Comparison of ENCODE assay signal across 15 mouse cellular contexts in the genomic region with DNA sequence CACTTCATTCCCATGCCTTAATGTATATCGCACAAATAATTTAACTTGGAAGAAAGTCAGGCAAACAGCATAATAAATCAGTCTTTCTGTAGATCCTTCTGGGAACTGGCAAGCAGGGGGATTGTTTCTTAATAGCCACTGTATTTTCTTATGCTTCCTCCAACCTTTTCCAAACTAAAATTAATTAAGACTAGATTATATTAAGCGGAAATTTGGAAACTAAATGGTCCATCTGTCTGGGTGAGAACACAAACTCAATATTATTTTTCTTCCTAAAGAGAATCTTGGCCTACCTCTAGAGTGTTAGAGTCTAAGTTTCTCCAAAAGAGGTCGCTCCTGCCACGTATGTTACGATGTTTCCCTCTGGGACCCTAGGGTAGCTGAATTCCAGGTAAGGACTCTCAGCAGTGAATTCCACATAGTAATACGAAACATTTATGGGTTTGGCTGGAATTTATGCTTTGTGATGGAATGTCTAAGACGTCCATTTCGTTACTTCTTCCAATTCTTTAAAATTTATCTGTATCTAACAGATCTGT. TPM values are rescaled to one million over a fixed set of nuclear protein-coding genes. Genes with fewer than 3 reads are reported as not detected.
A peak's percentile ranks its signal among the peaks of the same experiment; 100 is the strongest.
DNase-seq lines count a peak whose midpoint lies in the region; ATAC-seq and TF ChIP-seq lines count a peak whose summit lies in the region.
"Had no signal": no experiment of that assay in that cellular context is flagged by ENCODE, and none has a peak within 500 bp of the region (broad histone marks: within the 10 kb centered on the region; RNA-seq: fewer than 3 reads in every experiment).

No protein-coding gene starts in this region.

- no peaks in the 10 kb centered on the region for H3K9me3 ChIP-seq in embryonic facial prominence, embryonic 11.5 days (replicated peaks; ENCODE audit: control insufficient read depth, low read length)
- 0 out of 2 replicates have a peak, but pooled peaks cover 3% of the 10 kb centered on the region for H3K9me3 ChIP-seq in embryonic facial prominence, embryonic 10.5 days
- no peaks in the 10 kb centered on the region for H3K9me3 ChIP-seq in E14TG2a.4 (ENCODE audit: low read length)
- H3K9me3 ChIP-seq: embryonic facial prominence, embryonic 13.5 days; megakaryocyte, embryonic 14.5 days had no signal

- TF ChIP-seq CTCF in layer of hippocampus, adult 2 months (conservative IDR thresholded peaks at IDR 0.05): peak; percentile 62
- peak; percentile 40 for TF ChIP-seq CTCF in E14TG2a.4 (conservative IDR thresholded peaks at IDR 0.05; ENCODE audit: low read length)
- TF ChIP-seq CTCF in brain, embryonic 14.5 days (IDR thresholded peaks at IDR 0.05; ENCODE audit: borderline replicate concordance, extremely low read depth, insufficient read depth, insufficient read length): no peak

- H3K9ac ChIP-seq in embryonic facial prominence, embryonic 11.5 days (replicated peaks; ENCODE audit: low read length): no peak overlapping the region
- H3K9ac ChIP-seq: embryonic facial prominence, embryonic 13.5 days had no signal

- no peaks in the 10 kb centered on the region for H3K4me1 ChIP-seq in embryonic facial prominence, embryonic 11.5 days (ENCODE audit: control insufficient read depth, insufficient read depth, low read length)
- no peaks in the 10 kb centered on the region for H3K4me1 ChIP-seq in embryonic facial prominence, embryonic 10.5 days
- H3K4me1 ChIP-seq in E14TG2a.4 (replicated peaks; ENCODE audit: low read depth, low read length): peaks cover 18% of the 10 kb centered on the region
- H3K4me1 ChIP-seq: embryonic facial prominence, embryonic 13.5 days had no signal

- no peak for ATAC-seq in embryonic facial prominence, embryonic 11.5 days (replicated peaks; ENCODE audit: insufficient number of reproducible peaks, low FRiP score, low TSS enrichment, low read depth)
- ATAC-seq: hindbrain, postnatal 0 days had no signal

- DNase-seq in embryonic facial prominence, embryonic 11.5 days (ENCODE audit: low spot score): peak; percentile 23
- DNase-seq in embryonic facial prominence, embryonic 10.5 days (ENCODE audit: low spot score): no peak
- no peak for DNase-seq in layer of hippocampus, adult 2 months (ENCODE audit: low spot score in 2 of 2)
- no peak for DNase-seq in layer of hippocampus, adult 8-10 months (ENCODE audit: low spot score in 2 of 2)
- DNase-seq in brain, embryonic 14.5 days (ENCODE audit: low read depth): peak; percentile 57
- no peak for DNase-seq in frontal cortex, postnatal 10 days (ENCODE audit: low spot score in 2 of 2)
- DNase-seq in kidney, postnatal 25 days: no peak
- DNase-seq: cerebellum, adult 2 months; kidney, postnatal 10 days; left cerebral cortex, postnatal 4 days had no signal

- H3K4me3 ChIP-seq in embryonic facial prominence, embryonic 11.5 days (ENCODE audit: low read depth, low read length): no peak overlapping the region
- H3K4me3 ChIP-seq in embryonic facial prominence, embryonic 10.5 days: no peak overlapping the region
- no peak overlapping the region for H3K4me3 ChIP-seq in layer of hippocampus, adult 2 months
- H3K4me3 ChIP-seq in E14TG2a.4 (replicated peaks; ENCODE audit: low read length): no peak overlapping the region
- H3K4me3 ChIP-seq: embryonic facial prominence, embryonic 13.5 days; megakaryocyte, embryonic 14.5 days; myocyte had no signal

- no peak overlapping the region for H3K27ac ChIP-seq in embryonic facial prominence, embryonic 11.5 days (replicated peaks; ENCODE audit: low read depth, low read length)
- H3K27ac ChIP-seq in embryonic facial prominence, embryonic 10.5 days (replicated peaks): no peak overlapping the region
- H3K27ac ChIP-seq in layer of hippocampus, adult 2 months: no peak overlapping the region
- H3K27ac ChIP-seq: embryonic facial prominence, embryonic 13.5 days; hindbrain, postnatal 0 days had no signal

- no peaks in the 10 kb centered on the region for H3K27me3 ChIP-seq in embryonic facial prominence, embryonic 11.5 days (ENCODE audit: control insufficient read depth, insufficient read depth, low read length)
- no peaks in the 10 kb centered on the region for H3K27me3 ChIP-seq in embryonic facial prominence, embryonic 10.5 days (replicated peaks; ENCODE audit: low read depth, poor library complexity, severe bottlenecking)
- peaks cover 29% of the 10 kb centered on the region for H3K27me3 ChIP-seq in E14TG2a.4 (ENCODE audit: insufficient read depth, low read length)
- H3K27me3 ChIP-seq: embryonic facial prominence, embryonic 13.5 days had no signal

- no peaks in the 10 kb centered on the region for H3K36me3 ChIP-seq in embryonic facial prominence, embryonic 11.5 days (replicated peaks; ENCODE audit: control insufficient read depth, insufficient read depth, low read depth, low read length)
- H3K36me3 ChIP-seq in embryonic facial prominence, embryonic 10.5 days (replicated peaks): no peaks in the 10 kb centered on the region
- H3K36me3 ChIP-seq in E14TG2a.4 (ENCODE audit: insufficient read depth, low read length): no peaks in the 10 kb centered on the region
- H3K36me3 ChIP-seq: embryonic facial prominence, embryonic 13.5 days had no signal

- no peak for TF ChIP-seq POLR2A in brain, embryonic 14.5 days (IDR thresholded peaks at IDR 0.05; ENCODE audit: borderline replicate concordance, extremely low read depth, insufficient read depth, insufficient read length, poor library complexity, severe bottlenecking)

- WGBS in embryonic facial prominence, embryonic 11.5 days: 84% methylated on average over 8 of the region's 8 CpGs
- WGBS in embryonic facial prominence, embryonic 10.5 days: 83% methylated on average over 8 of the region's 8 CpGs

- H3K4me2 ChIP-seq in embryonic facial prominence, embryonic 11.5 days (ENCODE audit: low read depth, low read length): no peak overlapping the region
- H3K4me2 ChIP-seq: embryonic facial prominence, embryonic 13.5 days had no signal

RNA-seq across cellular contexts. Expression of a gene that starts 52.0 kb away (rescaled TPM):
- 57.7 and 61.6 TPM in 2 replicates for polyA plus RNA-seq in embryonic facial prominence, embryonic 11.5 days (2014; fragmentation: Nextera tagmentation; extraction: Ambion mirVana)
- polyA plus RNA-seq in embryonic facial prominence, embryonic 10.5 days (2016; fragmentation: Nextera tagmentation; extraction: Ambion mirVana): 48.0 and 48.5 TPM in 2 replicates
- 10 to 100 TPM; 48.8 to 49.5 TPM for total RNA-seq in layer of hippocampus, adult 2 months (2021)
- 10 to 100 TPM; 45.9 to 51.0 (median 48.0) TPM for total RNA-seq in layer of hippocampus, adult 8-10 months (2022)
- polyA plus RNA-seq in brain, embryonic 14.5 days (2012; rRNA removed): 46.6 and 51.4 TPM in 2 replicates

Comparison
In these comparisons a context has a peak if more than half of its experiments do, and no peak if none do; other contexts are left out.
1. DNase-seq: peak in embryonic facial prominence, embryonic 11.5 days (single experiment) and brain, embryonic 14.5 days (single experiment); none in embryonic facial prominence, embryonic 10.5 days (single experiment), layer of hippocampus, adult 2 months (0 of 2), layer of hippocampus, adult 8-10 months (0 of 2), frontal cortex, postnatal 10 days (0 of 2) and kidney, postnatal 25 days (0 of 2).